Mouse (Mus musculus) intestine, embryonic 15.5 days (tissue): Measurements from ENCODE around the gene Zfp985. TPM values are rescaled to one million over a fixed set of nuclear protein-coding genes. Genes with fewer than 3 reads are reported as not detected.
"Not testable (repeated sequence)": the region's sequence is repeated elsewhere in the genome, so short reads cannot be mapped to it uniquely, and the experiment has no call there.

Experiments used
- ATAC-seq: fragments of 200-750 bp; cut with Nextera tagmentation; 2 replicates; pipeline ENCODE4 v1.8.0; 2017; ENCODE audit warnings: moderate TSS enrichment, moderate library complexity
- H3K27ac ChIP-seq: fragments of 300-500 bp; sonication (generic); 2 replicates; pipeline ENCODE4 v1.5.1; 2015; ENCODE audit warnings: mild to moderate bottlenecking, inconsistent platforms
- H3K27me3 ChIP-seq: fragments of 300-500 bp; sonication (generic); replicated peaks from 2 replicates; pipeline ENCODE4 v1.6.1; 2015; ENCODE audit warnings: inconsistent platforms
- H3K36me3 ChIP-seq: fragments of 300-500 bp; sonication (generic); 2 replicates; pipeline ENCODE4 v1.6.1; 2015; ENCODE audit warnings: inconsistent platforms
- H3K4me1 ChIP-seq: fragments of 300-500 bp; sonication (generic); replicated peaks from 2 replicates; pipeline ENCODE4 v1.6.1; 2015; ENCODE audit warnings: inconsistent platforms
- H3K4me2 ChIP-seq: fragments of 300-500 bp; sonication (generic); replicated peaks from 2 replicates; pipeline ENCODE4 v1.6.1; 2015; ENCODE audit warnings: mild to moderate bottlenecking, inconsistent platforms
- H3K4me3 ChIP-seq: fragments of 300-500 bp; sonication (generic); replicated peaks from 2 replicates; pipeline ENCODE4 v1.5.1; 2015; ENCODE audit warnings: inconsistent platforms
- H3K9ac ChIP-seq: fragments of 300-500 bp; sonication (generic); 2 replicates; pipeline ENCODE4 v1.6.1; 2015; ENCODE audit warnings: inconsistent platforms
- H3K9me3 ChIP-seq: fragments of 300-500 bp; sonication (generic); 2 replicates; pipeline ENCODE4 v1.6.1; 2016; ENCODE audit warnings: inconsistent platforms
- WGBS: fragments of 180-500 bp; shearing (Covaris S2); methylation state at CpG from one replicate; pipeline ENCODE4 v1.1.7; 2015; 5-methylcytosine and 5-hydroxymethylcytosine counted together
- polyA plus RNA-seq: library from polyadenylated mRNA; unstranded; fragments of >200 nt; fragmentation: Nextera tagmentation; extraction: Ambion mirVana; gene quantifications from 2 replicates; pipeline ENCODE4 v1.2.1, GENCODE M21; 2015

Zfp985 gene
- 0.33 and 0.49 TPM in 2 replicates for polyA plus RNA-seq

DNA sequence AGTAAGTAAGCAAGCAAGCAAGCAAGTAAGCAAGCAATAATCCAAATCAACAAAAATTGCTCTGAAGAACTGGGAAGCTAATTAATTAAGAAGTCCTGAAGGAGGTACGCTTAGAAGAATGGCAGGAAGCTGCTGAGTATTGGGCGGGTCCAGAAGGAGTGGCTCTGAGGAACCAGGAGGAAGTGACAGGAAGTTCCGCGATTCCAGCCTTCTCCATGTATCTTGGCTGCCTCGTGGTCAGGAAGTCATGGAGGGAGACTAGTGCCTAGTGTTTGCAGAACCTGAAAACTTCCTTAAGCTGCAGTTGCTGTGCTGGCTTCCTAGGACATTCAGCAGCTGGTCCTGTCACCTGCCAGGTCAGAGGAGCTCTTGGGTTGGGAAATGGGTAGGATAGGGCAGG is at the start of gene Zfp985:
Gene Zfp985 (plus strand): TSS at position 207 of the 400 bp plus-strand sequence.
- 77% methylated on average over 5 of the region's 5 CpGs for WGBS

DNA sequence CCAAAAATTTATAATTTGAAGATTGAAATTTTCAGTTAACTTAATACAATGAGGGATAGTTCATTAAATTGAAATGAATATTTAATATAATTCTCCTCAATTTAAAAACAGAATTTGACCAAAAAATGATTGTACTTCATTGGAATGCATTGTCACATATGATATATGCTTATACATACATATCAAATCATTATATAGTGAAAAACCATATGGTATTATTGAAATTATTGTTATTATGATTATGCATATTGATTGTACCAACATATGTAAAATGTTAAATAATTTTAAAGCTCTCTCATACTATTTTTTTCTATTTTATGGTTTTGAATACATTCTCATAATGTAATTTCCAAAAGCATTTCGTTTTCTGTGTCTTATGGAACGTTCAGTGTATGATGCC is 43.9 kb upstream of the Zfp985 start:
- ATAC-seq: no peak
- Histone ChIP-seq H3K36me3 (no peaks in the 10 kb centered on the region), H3K9ac (no peak overlapping the region), H3K27ac (no peak overlapping the region), H3K27me3 (no peaks in the 10 kb centered on the region), H3K4me2 (no peak overlapping the region), H3K9me3 (peaks cover 3% of the 10 kb centered on the region; the same call in 1 of the 2 replicates), H3K4me3 (no peak overlapping the region), H3K4me1 (no peaks in the 10 kb centered on the region)
- 85% methylated on average over 2 of the region's 2 CpGs for WGBS

More for the DNA sequence above, at the start of gene Zfp985:
- 0 out of 2 replicates have a peak, but pooled peaks cover 10% of the 10 kb centered on the region for H3K9me3 ChIP-seq
- H3K9ac ChIP-seq, H3K4me3 ChIP-seq, H3K4me1 ChIP-seq, H3K27ac ChIP-seq, ATAC-seq, H3K27me3 ChIP-seq, H3K4me2 ChIP-seq, H3K36me3 ChIP-seq: not testable (repeated sequence)

DNA sequence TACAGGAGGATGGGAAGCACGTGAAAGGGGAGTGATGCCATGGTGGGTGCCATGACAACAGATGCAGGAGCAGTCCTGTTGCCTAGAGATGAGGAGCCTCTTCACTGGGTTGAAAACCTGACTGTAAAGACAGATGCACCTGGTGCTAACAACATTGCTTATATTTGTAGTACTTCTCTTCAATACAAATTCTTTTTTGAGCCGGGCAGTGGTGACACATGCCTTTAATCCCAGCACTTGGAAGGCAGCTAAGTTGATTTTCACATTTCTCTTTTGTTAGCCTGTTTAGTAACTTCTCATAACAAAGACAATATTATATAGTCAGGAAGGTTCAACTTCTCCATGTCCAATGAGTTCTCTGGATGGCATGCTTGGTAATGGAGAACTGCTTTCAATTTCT is 34.1 kb upstream of the Zfp985 start:
- H3K9me3 ChIP-seq: peaks cover 15% of the 10 kb centered on the region; the same call in 1 of the 2 replicates
- no peaks in the 10 kb centered on the region for H3K4me1 ChIP-seq
- no peaks in the 10 kb centered on the region for H3K27me3 ChIP-seq
- no peak overlapping the region for H3K9ac ChIP-seq
- ATAC-seq: no peak; the same call in 1 of the 2 replicates
- no peak overlapping the region for H3K4me2 ChIP-seq
- no peaks in the 10 kb centered on the region for H3K36me3 ChIP-seq
- H3K4me3 ChIP-seq: no peak overlapping the region
- no peak overlapping the region for H3K27ac ChIP-seq
- 73% methylated on average over 2 of the region's 2 CpGs for WGBS

DNA sequence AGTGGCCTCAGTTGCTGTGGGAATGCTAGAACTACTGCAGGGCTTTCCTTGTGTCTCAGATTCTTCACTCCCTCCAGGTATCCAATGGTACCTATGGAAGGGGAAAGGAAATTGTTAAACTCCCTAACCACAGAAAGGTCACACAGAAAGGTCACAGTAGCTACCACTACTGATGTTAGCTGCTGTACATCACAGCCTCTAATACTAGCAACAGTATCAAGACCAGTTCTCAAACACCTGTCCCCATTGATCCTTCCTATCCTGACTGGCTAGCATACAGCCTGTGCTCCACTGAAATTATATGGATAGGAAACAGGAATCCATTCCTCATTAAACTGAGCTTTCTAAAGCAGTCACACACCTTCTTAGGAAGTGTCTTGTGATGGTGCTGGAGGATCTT is 33.0 kb upstream of the Zfp985 start:
- no peaks in the 10 kb centered on the region for H3K27me3 ChIP-seq
- ATAC-seq: peak; percentile 34; the same call in 1 of the 2 replicates
- H3K4me1 ChIP-seq: no peaks in the 10 kb centered on the region
- no peaks in the 10 kb centered on the region for H3K36me3 ChIP-seq
- no peak overlapping the region for H3K27ac ChIP-seq
- no peak overlapping the region for H3K4me3 ChIP-seq
- H3K9me3 ChIP-seq: peaks cover 15% of the 10 kb centered on the region; the same call in 1 of the 2 replicates
- no peak overlapping the region for H3K4me2 ChIP-seq
- H3K9ac ChIP-seq: no peak overlapping the region

DNA sequence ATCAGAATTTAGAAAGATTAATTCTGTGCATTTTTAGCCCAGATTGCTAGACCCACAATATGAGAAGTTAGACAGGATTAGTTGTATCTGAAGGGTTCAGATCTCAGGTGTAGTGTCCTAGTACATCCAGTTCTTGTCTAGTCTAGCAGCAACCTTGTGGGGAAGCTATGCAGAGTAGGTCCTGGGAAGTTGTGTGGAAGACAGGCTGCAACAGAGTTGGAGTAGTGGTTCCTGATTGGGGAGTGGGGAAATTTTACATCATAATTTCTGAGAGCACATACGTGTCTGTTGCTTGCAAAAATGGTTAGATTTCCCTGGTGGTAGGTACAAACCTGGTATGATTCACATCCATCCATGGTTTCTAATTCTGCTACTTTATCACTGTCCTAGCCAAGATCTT is 28.0 kb upstream of the Zfp985 start:
- no peaks in the 10 kb centered on the region for H3K27me3 ChIP-seq
- no peak for ATAC-seq
- no peak overlapping the region for H3K9ac ChIP-seq
- no peak overlapping the region for H3K27ac ChIP-seq
- H3K4me1 ChIP-seq: no peaks in the 10 kb centered on the region
- 0 out of 2 replicates have a peak, but pooled peaks cover 5% of the 10 kb centered on the region for H3K9me3 ChIP-seq
- no peak overlapping the region for H3K4me2 ChIP-seq
- no peaks in the 10 kb centered on the region for H3K36me3 ChIP-seq
- WGBS: 81% methylated on average over 1 of the region's 1 CpGs
- H3K4me3 ChIP-seq: no peak overlapping the region

DNA sequence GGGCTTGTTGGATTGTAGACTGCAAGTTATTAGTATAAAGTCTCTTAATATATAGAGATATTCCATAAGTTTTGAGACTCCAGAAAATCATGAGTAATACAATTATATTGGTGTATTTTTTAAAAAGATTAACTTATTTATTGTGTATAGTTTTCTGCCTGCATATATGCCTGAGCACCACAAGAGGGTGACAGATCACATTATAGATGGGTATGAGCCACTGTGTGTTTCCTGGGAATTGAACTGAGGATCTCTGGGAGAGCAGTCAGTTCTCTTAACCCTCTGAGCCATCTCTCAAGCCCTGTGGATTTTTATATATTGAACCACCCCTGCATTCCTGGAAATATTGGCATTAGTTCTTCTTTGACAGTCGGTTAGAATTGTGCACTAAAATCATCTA is 22.7 kb upstream of the Zfp985 start:
- 0 out of 2 replicates have a peak, but pooled peaks cover 5% of the 10 kb centered on the region for H3K9me3 ChIP-seq
- no peaks in the 10 kb centered on the region for H3K4me1 ChIP-seq
- no peaks in the 10 kb centered on the region for H3K36me3 ChIP-seq
- H3K27me3 ChIP-seq: no peaks in the 10 kb centered on the region
- no peak for ATAC-seq
- 82% methylated on average over 1 of the region's 1 CpGs for WGBS
- H3K9ac ChIP-seq: no peak overlapping the region
- H3K27ac ChIP-seq: no peak overlapping the region
- no peak overlapping the region for H3K4me3 ChIP-seq
- H3K4me2 ChIP-seq: no peak overlapping the region

DNA sequence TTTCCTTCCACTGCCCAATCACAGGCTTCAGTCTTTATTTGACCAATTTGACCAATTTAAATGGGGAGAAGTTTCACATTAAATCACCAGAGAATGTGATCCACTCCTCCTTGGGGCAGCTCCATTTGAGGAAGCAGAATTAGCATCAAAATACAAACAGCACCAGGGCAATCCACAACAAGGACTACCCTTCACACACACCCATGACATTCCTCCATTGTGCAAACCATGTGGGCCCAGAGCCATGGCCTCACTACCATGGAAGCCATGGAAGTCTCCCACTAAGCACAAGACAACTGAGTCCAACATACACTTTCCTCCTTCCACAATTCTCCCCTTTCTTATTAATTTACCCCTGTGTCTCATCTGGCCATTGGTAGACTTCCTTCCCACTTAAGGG is 17.2 kb upstream of the Zfp985 start:
- not testable (repeated sequence) for H3K4me2 ChIP-seq, H3K4me3 ChIP-seq, H3K9ac ChIP-seq, H3K27me3 ChIP-seq, H3K27ac ChIP-seq, H3K36me3 ChIP-seq, H3K4me1 ChIP-seq, ATAC-seq
- 0 out of 2 replicates have a peak, but pooled peaks cover 23% of the 10 kb centered on the region for H3K9me3 ChIP-seq

DNA sequence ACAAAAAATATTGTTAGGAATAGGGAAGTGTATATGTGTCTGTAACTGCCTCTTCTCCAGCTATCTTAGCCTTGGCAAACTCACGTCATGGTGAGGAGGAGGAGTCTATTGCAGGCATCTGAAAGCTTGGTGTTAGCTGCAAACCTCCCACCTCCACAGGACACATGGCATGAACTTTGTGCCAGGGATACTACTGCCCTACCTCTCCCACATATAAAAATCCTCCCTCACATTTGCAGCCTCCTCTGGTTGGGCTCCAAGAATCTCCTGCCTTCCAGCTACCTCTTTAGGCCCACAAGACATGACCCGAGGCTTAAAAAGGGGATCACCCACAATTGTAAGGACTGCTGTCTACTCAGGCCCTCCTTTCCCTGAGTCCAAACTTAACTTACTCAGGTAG is 15.4 kb upstream of the Zfp985 start:
- H3K27me3 ChIP-seq: no peaks in the 10 kb centered on the region
- WGBS: 80% methylated on average over 2 of the region's 2 CpGs
- no peak for ATAC-seq

DNA sequence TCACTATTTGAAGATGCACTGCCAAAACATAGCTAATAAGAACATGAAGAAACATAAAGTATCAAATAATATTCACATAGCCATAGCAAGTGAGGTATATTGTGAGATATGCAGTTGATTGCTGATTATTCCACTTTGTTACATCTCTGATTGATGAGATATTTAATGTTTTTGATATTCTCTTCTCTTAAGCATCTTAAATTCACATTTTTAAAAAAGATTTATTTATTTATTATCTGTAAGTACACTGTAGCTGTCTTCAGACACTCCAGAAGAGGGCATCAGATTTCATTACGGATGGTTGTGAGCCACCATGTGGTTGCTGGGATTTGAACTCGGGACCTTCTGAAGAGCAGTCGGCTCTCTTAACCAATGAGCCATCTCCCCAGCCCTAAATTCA is 13.2 kb upstream of the Zfp985 start, which contains the start of gene Gm16503:
Gene Gm16503 (plus strand): TSS at position 301 of the 400 bp plus-strand sequence.
- H3K4me2 ChIP-seq, H3K36me3 ChIP-seq, H3K27me3 ChIP-seq, H3K4me1 ChIP-seq, H3K9ac ChIP-seq, H3K4me3 ChIP-seq, H3K27ac ChIP-seq, ATAC-seq: not testable (repeated sequence)
- 87% methylated on average over 3 of the region's 3 CpGs for WGBS
- H3K9me3 ChIP-seq: peaks cover 26% of the 10 kb centered on the region; the same call in 1 of the 2 replicates

More for the DNA sequence above, 15.4 kb upstream of the Zfp985 start:
- H3K4me2 ChIP-seq: no peak overlapping the region
- no peaks in the 10 kb centered on the region for H3K36me3 ChIP-seq
- H3K4me3 ChIP-seq: no peak overlapping the region
- no peak overlapping the region for H3K27ac ChIP-seq
- no peak overlapping the region for H3K9ac ChIP-seq
- no peaks in the 10 kb centered on the region for H3K4me1 ChIP-seq
- H3K9me3 ChIP-seq: 0 out of 2 replicates have a peak, but pooled peaks cover 26% of the 10 kb centered on the region

DNA sequence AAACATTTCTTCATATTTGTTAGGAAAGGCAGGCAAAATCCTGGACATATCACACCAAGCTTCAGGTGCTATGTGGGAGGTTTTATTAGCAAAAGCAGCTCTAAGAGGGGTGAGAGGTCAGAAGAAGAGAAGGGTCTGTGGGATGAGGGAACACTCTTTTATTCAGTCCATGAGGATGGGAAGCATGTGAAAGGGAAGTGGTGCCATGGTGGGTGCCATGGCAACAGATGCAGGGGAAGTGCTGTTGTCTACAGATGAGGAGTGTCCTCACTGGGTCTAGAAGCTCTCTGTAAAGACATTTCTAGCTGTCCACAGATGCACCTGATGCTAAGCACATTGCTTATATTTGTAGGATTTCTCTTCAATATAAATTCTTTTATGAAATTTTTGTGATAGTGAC is 12.0 kb upstream of the Zfp985 start:
- no peak overlapping the region for H3K27ac ChIP-seq
- no peaks in the 10 kb centered on the region for H3K36me3 ChIP-seq
- H3K9me3 ChIP-seq: peaks cover 23% of the 10 kb centered on the region; the same call in 1 of the 2 replicates
- no peaks in the 10 kb centered on the region for H3K27me3 ChIP-seq
- no peak for ATAC-seq
- no peak overlapping the region for H3K4me2 ChIP-seq
- H3K9ac ChIP-seq: no peak overlapping the region
- no peak overlapping the region for H3K4me3 ChIP-seq
- no peaks in the 10 kb centered on the region for H3K4me1 ChIP-seq

DNA sequence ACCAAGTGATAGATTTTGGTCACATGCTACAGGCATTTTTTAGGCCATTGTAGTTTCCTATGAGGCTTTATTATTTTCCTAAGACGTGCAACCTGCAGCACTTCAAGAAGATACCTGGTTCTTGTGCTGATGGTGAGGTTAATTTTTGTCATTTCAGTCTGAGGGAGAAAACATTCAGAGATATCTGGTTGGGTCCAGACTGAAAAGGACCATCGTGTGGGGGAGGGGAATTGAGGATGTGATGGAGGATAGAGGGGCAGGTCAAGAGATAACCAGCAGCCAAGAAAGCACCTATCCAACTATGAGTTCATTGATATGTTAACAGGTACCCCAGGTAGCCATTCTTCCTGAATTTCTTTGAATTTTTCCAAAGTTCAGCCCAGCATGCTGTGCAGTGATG is 1.3 kb downstream of the Zfp985 start:
- ATAC-seq, H3K4me3 ChIP-seq, H3K4me1 ChIP-seq, H3K36me3 ChIP-seq, H3K27ac ChIP-seq, H3K9ac ChIP-seq, H3K27me3 ChIP-seq, H3K4me2 ChIP-seq: not testable (repeated sequence)
- H3K9me3 ChIP-seq: 0 out of 2 replicates have a peak, but pooled peaks cover 10% of the 10 kb centered on the region
- 70% methylated on average over 2 of the region's 2 CpGs for WGBS

DNA sequence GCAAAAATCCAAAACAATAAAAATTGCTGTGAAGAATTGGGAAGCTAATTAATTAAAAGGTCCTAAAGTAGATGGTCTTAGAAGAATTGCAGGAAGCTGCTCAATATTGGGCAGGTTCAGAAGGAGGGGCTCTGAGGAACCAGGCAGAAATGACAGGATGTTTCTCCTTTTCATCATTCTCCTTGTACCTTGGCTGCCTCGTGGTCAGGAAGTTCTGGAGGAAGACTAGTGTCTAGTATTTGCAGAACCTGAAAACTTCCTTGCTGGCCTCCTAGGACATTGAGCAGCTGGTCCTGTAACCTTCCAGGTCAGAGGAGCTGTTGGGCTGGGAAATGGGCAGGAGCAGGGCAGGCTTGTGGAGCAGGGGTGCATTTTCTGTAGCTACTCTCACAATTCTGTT is 3.8 kb downstream of the Zfp985 start:
- H3K36me3 ChIP-seq, ATAC-seq, H3K4me2 ChIP-seq, H3K4me1 ChIP-seq, H3K4me3 ChIP-seq, H3K9ac ChIP-seq, H3K27ac ChIP-seq, H3K27me3 ChIP-seq: not testable (repeated sequence)
- WGBS: 39% methylated on average over 1 of the region's 1 CpGs
- H3K9me3 ChIP-seq: 0 out of 2 replicates have a peak, but pooled peaks cover 10% of the 10 kb centered on the region

DNA sequence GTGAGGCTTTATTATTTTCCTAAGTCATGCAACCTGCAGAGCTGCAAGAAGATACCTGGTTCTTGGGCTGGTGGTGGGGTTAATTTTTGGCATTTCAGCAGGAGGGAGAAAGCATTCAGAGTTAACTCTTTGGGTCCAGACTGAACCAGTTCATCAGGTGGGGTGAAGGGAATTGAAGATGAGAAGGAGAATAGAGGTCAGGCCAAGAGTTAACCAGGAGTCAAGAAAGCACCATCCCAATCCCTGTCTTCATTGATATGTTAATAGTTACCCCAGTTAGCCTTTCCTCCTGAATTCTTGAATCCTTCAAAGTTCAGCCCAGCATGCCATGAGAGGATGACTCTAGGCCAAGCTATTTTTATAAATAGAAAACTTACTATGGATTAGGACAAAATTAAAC is 4.9 kb downstream of the Zfp985 start:
- not testable (repeated sequence) for H3K27ac ChIP-seq, H3K4me1 ChIP-seq, H3K4me3 ChIP-seq, H3K4me2 ChIP-seq, H3K36me3 ChIP-seq, ATAC-seq, H3K27me3 ChIP-seq, H3K9me3 ChIP-seq, H3K9ac ChIP-seq
